Mouse (Mus musculus) retina, postnatal 7 days (tissue): ENCODE data around the gene Cdc37l1.

Experiments
- DNase-seq: peaks from one replicate; pipeline ENCODE4 v3.0.0-alpha.2; 2012; ENCODE audit warnings: low read depth, low spot score

Cdc37l1 gene

GRCm38 (mm10) chr19:29046961-29047333 is 56.8 kb downstream of the Cdc37l1 start:
- DNase-seq, result no peak

- peak; percentile 43 for DNase-seq
Observed at GRCm38 (mm10) chr19:29047334-29048170, 57.4 kb downstream of the Cdc37l1 start, which contains the start of gene Ak3. Ak3 (minus strand) TSS chr19:29047961.

- DNase-seq, result no peak
Observed at GRCm38 (mm10) chr19:29049401-29050075, 59.4 kb downstream of the Cdc37l1 start.

- DNase-seq, result no peak
Observed at GRCm38 (mm10) chr19:29050186-29050980, 60.2 kb downstream of the Cdc37l1 start.

- DNase-seq, result peak; percentile 33
Observed at GRCm38 (mm10) chr19:29052786-29053185, 62.6 kb downstream of the Cdc37l1 start.

- DNase-seq, result no peak
Observed at GRCm38 (mm10) chr19:29054594-29054993, 64.4 kb downstream of the Cdc37l1 start.

- no peak for DNase-seq
Observed at GRCm38 (mm10) chr19:29055469-29055868, 65.3 kb downstream of the Cdc37l1 start.

DNA sequence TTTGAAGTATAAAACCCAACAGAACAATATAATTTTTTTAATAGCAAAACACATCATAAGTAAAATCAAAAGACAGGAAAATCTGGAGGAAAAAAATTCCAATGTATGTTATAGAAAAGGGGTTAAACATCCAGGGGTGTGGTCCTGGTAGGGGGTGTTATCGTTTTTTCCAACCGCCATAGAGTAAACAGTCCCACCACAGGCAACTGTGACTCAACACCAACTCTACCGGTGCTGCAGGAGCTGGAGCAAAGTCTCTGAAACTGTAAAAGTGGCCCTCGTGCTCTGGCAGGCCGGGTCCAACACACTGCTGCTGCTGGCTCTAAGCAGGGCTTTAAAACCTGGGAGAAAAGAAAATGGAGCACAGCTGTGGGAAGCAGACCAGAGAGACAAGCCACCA is 68.6 kb downstream of the Cdc37l1 start:
- no peak for DNase-seq

DNA sequence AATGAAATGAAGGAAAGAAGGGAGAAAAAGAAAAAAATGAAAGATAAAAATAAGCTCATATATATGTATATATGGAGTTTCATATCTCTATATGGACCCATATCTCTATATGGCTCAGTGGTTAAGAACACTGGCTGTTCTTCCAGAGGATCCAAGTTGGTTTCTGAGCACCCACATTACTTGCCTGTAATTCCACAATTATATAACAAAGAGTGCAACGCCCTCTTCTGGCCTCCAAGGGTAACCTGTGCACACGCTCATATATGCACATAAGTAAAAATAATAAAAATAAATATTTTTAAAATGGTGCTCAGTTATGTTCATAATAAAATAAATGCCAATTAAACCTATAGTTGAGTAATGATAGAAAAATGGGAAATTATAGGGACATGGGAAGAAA is 69.5 kb downstream of the Cdc37l1 start:
- DNase-seq, result no peak

DNA sequence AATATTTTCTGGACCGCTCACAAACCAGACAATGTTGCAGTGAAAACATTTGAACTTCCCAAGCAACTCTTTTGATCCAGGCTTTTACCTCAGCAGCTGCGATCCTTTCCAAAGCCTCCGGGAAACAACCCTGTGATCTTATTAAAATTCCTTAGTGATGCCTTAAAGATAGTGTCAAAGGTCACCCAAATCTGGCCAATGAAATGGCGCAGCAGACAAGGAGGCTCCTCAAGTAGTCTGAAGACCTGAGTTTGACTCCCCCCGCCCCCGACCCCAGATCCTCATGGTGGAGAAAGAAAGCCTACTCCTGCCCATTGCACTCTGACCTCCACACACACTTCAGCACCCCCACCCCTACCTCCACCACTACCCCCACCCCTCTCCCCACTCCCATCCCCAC is 70.1 kb downstream of the Cdc37l1 start:
- no peak for DNase-seq

- DNase-seq, result no peak
Observed at GRCm38 (mm10) chr19:29063009-29063408, 72.9 kb downstream of the Cdc37l1 start.

DNA sequence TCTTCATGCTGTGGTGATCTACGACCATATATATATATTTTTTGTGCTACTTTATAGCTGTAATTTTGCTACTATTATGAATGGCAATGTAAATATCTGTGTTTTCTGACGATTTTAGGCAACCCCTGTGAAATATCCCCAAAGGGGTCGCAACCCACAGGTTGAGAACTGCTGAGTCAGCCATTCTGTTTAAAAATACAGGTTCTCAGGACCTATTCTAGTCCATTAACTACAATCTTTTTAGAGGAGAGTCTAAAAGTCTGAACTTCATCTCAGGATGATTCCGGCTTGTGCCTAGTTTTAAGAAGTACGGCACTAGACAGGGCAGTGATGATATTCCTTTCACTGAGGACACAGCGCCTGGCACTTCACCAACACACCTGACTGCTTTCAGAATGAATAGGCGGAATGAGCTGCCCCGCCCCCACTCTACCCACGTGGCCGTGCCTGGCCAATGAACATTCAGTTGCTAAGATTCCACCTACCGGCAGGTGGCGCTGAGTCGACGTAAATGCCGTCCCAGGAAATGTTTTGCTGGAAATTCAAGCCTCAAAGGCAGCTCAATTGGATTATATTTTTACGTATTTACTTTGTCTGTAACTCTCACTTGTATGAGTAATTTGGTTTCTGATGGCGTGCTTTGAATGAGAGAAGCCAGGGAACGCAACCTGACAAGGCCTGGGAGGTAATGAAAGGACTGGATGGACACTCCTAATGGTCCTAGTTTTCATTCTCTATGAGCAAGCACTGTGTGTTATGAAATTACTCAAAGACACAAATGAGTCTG is 73.6 kb downstream of the Cdc37l1 start:
- DNase-seq, result peak; percentile 81

DNA sequence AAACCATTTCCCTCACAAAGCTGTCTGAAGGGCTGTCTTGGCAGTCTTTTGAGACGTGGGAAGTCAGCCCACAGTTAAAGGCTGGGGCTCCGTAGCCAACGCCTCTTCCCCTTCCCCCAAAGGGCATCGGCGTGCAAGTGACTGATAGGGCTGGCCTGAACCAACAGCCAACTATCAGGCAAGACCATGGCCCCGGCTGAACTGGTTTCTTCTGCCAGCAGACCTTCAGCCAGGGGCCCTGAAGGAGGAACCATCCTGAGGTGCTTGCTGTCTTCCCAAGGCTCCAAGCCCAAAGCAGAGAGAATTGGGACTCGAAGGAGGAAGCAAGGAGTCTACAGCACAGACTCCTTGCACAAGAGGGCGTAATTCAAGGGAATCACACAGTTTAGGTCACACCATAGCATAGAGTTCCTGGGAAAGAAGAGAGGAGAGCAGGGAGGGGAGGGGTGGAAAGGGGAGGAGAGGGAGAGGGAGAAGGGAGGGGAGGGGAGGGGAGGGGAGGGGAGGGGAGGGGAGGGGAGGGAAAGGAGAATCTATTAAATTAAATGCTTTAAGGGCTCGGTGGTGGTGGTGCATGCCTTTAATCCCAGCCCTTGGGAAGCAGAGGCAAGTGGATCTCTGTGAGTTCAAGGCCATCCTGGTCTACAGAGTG is 74.4 kb downstream of the Cdc37l1 start:
- DNase-seq, result no peak

GRCm38 (mm10) chr19:29066981-29067471 is 76.9 kb downstream of the Cdc37l1 start:
- no peak for DNase-seq

DNA sequence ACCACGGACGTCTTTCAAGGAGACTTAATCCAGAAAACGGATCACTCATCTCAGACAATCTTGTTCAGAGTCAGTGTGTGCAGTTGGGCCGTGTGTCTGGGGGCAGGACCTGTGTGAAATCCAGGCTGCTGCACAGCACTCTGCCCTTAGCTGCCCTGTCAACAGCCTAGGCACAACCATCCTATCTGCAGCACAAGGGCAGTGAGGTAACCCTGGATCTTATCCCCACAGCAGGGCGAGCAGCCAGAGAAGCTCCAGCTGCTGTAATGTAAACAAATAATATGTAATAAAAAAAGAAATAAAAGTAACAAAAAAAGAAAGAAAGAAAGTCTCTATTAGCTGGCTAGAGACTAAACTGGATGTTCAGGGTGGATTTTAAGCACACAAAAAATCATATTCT is 79.0 kb downstream of the Cdc37l1 start:
- no peak for DNase-seq

GRCm38 (mm10) chr19:29074802-29075201 is 84.7 kb downstream of the Cdc37l1 start:
- peak; percentile 36 for DNase-seq
